Mouse (Mus musculus) G1E (cell line): ENCODE measurements around the gene Gm17660.

Experiments
- CTCF ChIP-seq: IDR thresholded peaks from 2 replicates; pipeline ENCODE4 v1.5.1; 2012; ENCODE audit warnings: low read depth, low read length, inconsistent platforms, mixed read lengths
- GATA1 ChIP-seq: IDR thresholded peaks from 2 replicates; pipeline ENCODE4 v1.6.1; 2012; ENCODE audit warnings: borderline replicate concordance, low read length, inconsistent platforms, mixed read lengths
- GATA2 ChIP-seq: IDR thresholded peaks from 2 replicates; pipeline ENCODE4 v1.6.1; 2012; ENCODE audit warnings: low read depth, low read length, inconsistent platforms, borderline replicate concordance
- POLR2AphosphoS5 ChIP-seq: IDR thresholded peaks from 2 replicates; pipeline ENCODE4 v1.6.1; 2012; ENCODE audit warnings: low read depth, low read length, inconsistent platforms; ENCODE audit not compliant: insufficient replicate concordance
- TAL1 ChIP-seq: conservative IDR thresholded peaks from 2 replicates; pipeline ENCODE4 v1.6.1; 2012; ENCODE audit warnings: low read depth, low read length, inconsistent platforms, mixed read lengths

- TF ChIP-seq CTCF (no peak), GATA2 (no peak), GATA1 (no peak), POLR2AphosphoS5 (no peak), TAL1 (no peak)
Observed at GRCm38 (mm10) chr5:104024762-104025161, 52.6 kb downstream of the Gm17660 start.
